ENCODE assay signal across 10 mouse cellular contexts in genomic region chr7:142441585-142441984, GRCm38 (mm10). TPM values are rescaled to one million over a fixed set of nuclear protein-coding genes. Genes with fewer than 3 reads are reported as not detected.
A peak's percentile ranks its signal among the peaks of the same experiment; 100 is the strongest.
DNase-seq lines count a peak whose midpoint lies in the region; ATAC-seq and TF ChIP-seq lines count a peak whose summit lies in the region.
"Had no signal": no experiment of that assay in that cellular context is flagged by ENCODE, and none has a peak within 500 bp of the region (broad histone marks: within the 10 kb centered on the region; RNA-seq: fewer than 3 reads in every experiment).

Gene Tnni2 (plus strand): TSS chr7:142441808.

- peaks cover 21 to 22% of the 10 kb centered on the region in 2 experiments for H3K4me1 ChIP-seq in heart, embryonic 14.5 days (ENCODE audit: control insufficient read depth in 2 of 2, insufficient read depth in 2 of 2, low read length in 2 of 2)
- peaks cover 4% of the 10 kb centered on the region; the same call in 1 of the 2 replicates for H3K4me1 ChIP-seq in midbrain, embryonic 13.5 days (replicated peaks)
- no peaks in the 10 kb centered on the region for H3K4me1 ChIP-seq in midbrain, embryonic 16.5 days (ENCODE audit: control insufficient read depth, insufficient read depth, low read length)
- H3K4me1 ChIP-seq in heart, postnatal 0 days (ENCODE audit: control insufficient read depth, insufficient read depth), result peaks cover 12% of the 10 kb centered on the region

- no peaks in the 10 kb centered on the region for H3K36me3 ChIP-seq in heart, embryonic 14.5 days (ENCODE audit: control insufficient read depth, insufficient read depth, low read length)
- no peaks in the 10 kb centered on the region for H3K36me3 ChIP-seq in midbrain, embryonic 13.5 days
- no peaks in the 10 kb centered on the region for H3K36me3 ChIP-seq in midbrain, embryonic 16.5 days (ENCODE audit: control insufficient read depth, insufficient read depth, low read length)
- H3K36me3 ChIP-seq in heart, postnatal 0 days (replicated peaks; ENCODE audit: control insufficient read depth, insufficient read depth, low read length), result no peaks in the 10 kb centered on the region

- no peak within 1 kb of the TSS for H3K4me2 ChIP-seq in heart, embryonic 14.5 days (ENCODE audit: low read length)
- no peak within 1 kb of the TSS for H3K4me2 ChIP-seq in midbrain, embryonic 13.5 days (replicated peaks)
- no peak within 1 kb of the TSS for H3K4me2 ChIP-seq in midbrain, embryonic 16.5 days (ENCODE audit: low read length)
- H3K4me2 ChIP-seq in heart, postnatal 0 days (ENCODE audit: low read depth, low read length), result peak within 1 kb of the TSS; percentile 7; the same call in 1 of the 2 replicates

- H3K9ac ChIP-seq in heart, embryonic 14.5 days (ENCODE audit: low read length), result peak within 1 kb of the TSS; percentile 64
- 0 out of 2 replicates have a peak within 1 kb of the TSS, but pooled peaks have one; percentile 11 for H3K9ac ChIP-seq in midbrain, embryonic 13.5 days (replicated peaks)
- H3K9ac ChIP-seq in midbrain, embryonic 16.5 days (ENCODE audit: low read depth, low read length), result no peak within 1 kb of the TSS
- H3K9ac ChIP-seq in heart, postnatal 0 days (replicated peaks; ENCODE audit: low read depth, low read length), result peak within 1 kb of the TSS; percentile 17; the same call in 1 of the 2 replicates

- H3K27ac ChIP-seq in heart, embryonic 14.5 days (replicated peaks in 1 of 2; ENCODE audit: control insufficient read depth in 1 of 2, insufficient read depth in 1 of 2, low read depth in 2 of 2, low read length in 2 of 2), result peak within 1 kb of the TSS; percentile 64 to 71
- no peak within 1 kb of the TSS for H3K27ac ChIP-seq in midbrain, embryonic 13.5 days
- no peak within 1 kb of the TSS for H3K27ac ChIP-seq in midbrain, embryonic 16.5 days (ENCODE audit: low read length)
- peak within 1 kb of the TSS; percentile 16; the same call in 1 of the 2 replicates for H3K27ac ChIP-seq in heart, postnatal 0 days (ENCODE audit: low read depth)

- no peaks in the 10 kb centered on the region for H3K9me3 ChIP-seq in heart, embryonic 14.5 days (ENCODE audit: control insufficient read depth, low read length)
- no peaks in the 10 kb centered on the region for H3K9me3 ChIP-seq in midbrain, embryonic 13.5 days
- H3K9me3 ChIP-seq in midbrain, embryonic 16.5 days (replicated peaks; ENCODE audit: control insufficient read depth, low read length, poor library complexity, severe bottlenecking), result no peaks in the 10 kb centered on the region
- H3K9me3 ChIP-seq in heart, postnatal 0 days (replicated peaks; ENCODE audit: control insufficient read depth, low read length), result no peaks in the 10 kb centered on the region

- intact Hi-C loops in heart, postnatal 14 days (cut with DNase I), result loop anchor here (2.0 to 5.0 kb wide), 3 partner anchors 96 to 231 kb away; no protein-coding TSS in a partner anchor

- no peak for DNase-seq in heart, postnatal 14 days
- no peak for DNase-seq in heart, postnatal 0 days (ENCODE audit: low spot score)
- peak; percentile 97 for DNase-seq in skeletal muscle tissue, adult 2 months (ENCODE audit: low read depth, low spot score)
- no peak for DNase-seq in left cerebral cortex, adult 11 months (ENCODE audit: low spot score)
- DNase-seq in frontal cortex, postnatal 25 days (ENCODE audit: low spot score in 2 of 2), result no peak
- DNase-seq: right cerebral cortex, postnatal 4 days had no signal

- WGBS in heart, embryonic 14.5 days, result 74% methylated on average over 9 of the region's 9 CpGs
- 82% methylated on average over 9 of the region's 9 CpGs for WGBS in midbrain, embryonic 13.5 days
- WGBS in midbrain, embryonic 16.5 days, result 80% methylated on average over 9 of the region's 9 CpGs
- 74% methylated on average over 9 of the region's 9 CpGs for WGBS in heart, postnatal 0 days

- H3K27me3 ChIP-seq in heart, embryonic 14.5 days (ENCODE audit: control insufficient read depth, insufficient read depth, low read length), result no peaks in the 10 kb centered on the region
- H3K27me3 ChIP-seq in midbrain, embryonic 13.5 days, result no peaks in the 10 kb centered on the region
- no peaks in the 10 kb centered on the region for H3K27me3 ChIP-seq in midbrain, embryonic 16.5 days (ENCODE audit: control insufficient read depth, insufficient read depth, low read depth, low read length)
- H3K27me3 ChIP-seq in heart, postnatal 0 days (ENCODE audit: control insufficient read depth, insufficient read depth, low read length), result no peaks in the 10 kb centered on the region

- no peak for TF ChIP-seq EP300 in heart, postnatal 0 days (IDR thresholded peaks at IDR 0.05; ENCODE audit: low read depth)

- H3K4me3 ChIP-seq in heart, embryonic 14.5 days (ENCODE audit: control insufficient read depth in 1 of 2, insufficient read depth in 1 of 2, low read depth in 1 of 2, low read length in 2 of 2), result no peak within 1 kb of the TSS
- no peak within 1 kb of the TSS for H3K4me3 ChIP-seq in midbrain, embryonic 13.5 days (replicated peaks)
- no peak within 1 kb of the TSS for H3K4me3 ChIP-seq in midbrain, embryonic 16.5 days (ENCODE audit: low read depth, low read length)
- H3K4me3 ChIP-seq in heart, postnatal 0 days (ENCODE audit: low read depth, low read length), result no peak within 1 kb of the TSS

- no peak for TF ChIP-seq CTCF in heart, postnatal 0 days (IDR thresholded peaks at IDR 0.05; ENCODE audit: low read depth)

- ATAC-seq in heart, embryonic 14.5 days (ENCODE audit: insufficient number of reproducible peaks, insufficient read depth, low FRiP score, low read depth), result no peak
- no peak for ATAC-seq in midbrain, embryonic 13.5 days
- ATAC-seq in midbrain, embryonic 16.5 days, result no peak
- ATAC-seq in heart, postnatal 0 days (ENCODE audit: insufficient read depth, low read depth), result no peak
- ATAC-seq: inflammation-experienced regulatory T-cells, adult 6 months had no signal

RNA-seq across cellular contexts. Expression of gene Tnni2, which starts in this region (rescaled TPM):
- polyA plus RNA-seq in heart, embryonic 14.5 days (2014; fragmentation: Nextera tagmentation; extraction: Ambion mirVana), result 24.1 and 31.7 TPM in 2 replicates
- total RNA-seq in heart, postnatal 14 days (2021), result 1 to 10 TPM; 5.7 to 7.8 TPM
- 0.59 and 0.75 TPM in 2 replicates for polyA plus RNA-seq in midbrain, embryonic 13.5 days (2015; fragmentation: Nextera tagmentation; extraction: Ambion mirVana)
- 0.51 and 0.78 TPM in 2 replicates for polyA plus RNA-seq in midbrain, embryonic 16.5 days (2015; fragmentation: Nextera tagmentation; extraction: Ambion mirVana)
- not detected in 2 replicates for total RNA-seq in heart, postnatal 0 days (2014; rRNA removed; ENCODE audit: low replicate concordance)
- 8.9 and 9.9 TPM in 2 replicates for polyA plus RNA-seq in heart, postnatal 0 days (2015; fragmentation: Nextera tagmentation; extraction: Ambion mirVana)
- polyA plus RNA-seq: inflammation-experienced regulatory T-cells, adult 6 months had no signal

Comparison
In these comparisons a context has a peak if more than half of its experiments do, and no peak if none do; other contexts are left out.
1. H3K27ac ChIP-seq: peak in heart, embryonic 14.5 days (2 of 2) and heart, postnatal 0 days (single experiment); none in midbrain, embryonic 13.5 days (single experiment) and midbrain, embryonic 16.5 days (single experiment).